Mouse (Mus musculus): ENCODE measurements around the gene Grin2d. TPM values are rescaled to one million over a fixed set of nuclear protein-coding genes. Genes with fewer than 3 reads are reported as not detected.

The Grin2d gene
- polyA plus RNA-seq, 1 experiment from 2014 or later = 0.07 TPM

- Histone ChIP-seq H3K27ac (replicated peaks; ENCODE audit: low read depth, low read length) (peak overlapping the region; percentile 70), H3K27me3 (ENCODE audit: control insufficient read depth, insufficient read depth, low read length) (0 out of 2 replicates have a peak, but pooled peaks cover 2% of the 10 kb centered on the region), H3K4me2 (ENCODE audit: low read depth, severe bottlenecking) (peak overlapping the region; percentile 90), H3K36me3 (ENCODE audit: control insufficient read depth, insufficient read depth, low read length) (no peaks in the 10 kb centered on the region), H3K4me1 (ENCODE audit: control insufficient read depth, insufficient read depth, low read length) (peaks cover 23% of the 10 kb centered on the region), H3K9ac (ENCODE audit: low read length) (peak overlapping the region; percentile 72), H3K4me3 (ENCODE audit: low read depth, low read length) (peak overlapping the region; percentile 96), H3K9me3 (ENCODE audit: control insufficient read depth, low read length) (no peaks in the 10 kb centered on the region)
- ATAC-seq (ENCODE audit: insufficient number of reproducible peaks, low FRiP score, low TSS enrichment, low read depth) (peak; percentile 28; the same call in 1 of the 2 replicates), DNase-seq (ENCODE audit: low spot score) (peak; percentile 65)
- WGBS = 0% methylated on average over 38 of the region's 42 CpGs
Observed at GRCm38 (mm10) chr7:45785388-45786135, 92.6 kb downstream of the Grin2d start.

- no peaks in the 10 kb centered on the region for H3K36me3 ChIP-seq (ENCODE audit: control insufficient read depth, insufficient read depth, low read length)
- peak within 1 kb of the TSS; percentile 70; the same call in 1 of the 2 replicates for H3K27ac ChIP-seq (replicated peaks; ENCODE audit: low read depth, low read length)
- H3K4me2 ChIP-seq (ENCODE audit: low read depth, severe bottlenecking) = peak within 1 kb of the TSS; percentile 90
- peak within 1 kb of the TSS; percentile 96 for H3K4me3 ChIP-seq (ENCODE audit: low read depth, low read length)
- ATAC-seq (ENCODE audit: insufficient number of reproducible peaks, low FRiP score, low TSS enrichment, low read depth) = peak; percentile 31; the same call in 1 of the 2 replicates
- 0 out of 2 replicates have a peak, but pooled peaks cover 2% of the 10 kb centered on the region for H3K27me3 ChIP-seq (ENCODE audit: control insufficient read depth, insufficient read depth, low read length)
- 31% methylated on average over 17 of the region's 20 CpGs for WGBS
- H3K4me1 ChIP-seq (ENCODE audit: control insufficient read depth, insufficient read depth, low read length) = peaks cover 23% of the 10 kb centered on the region
- no peaks in the 10 kb centered on the region for H3K9me3 ChIP-seq (ENCODE audit: control insufficient read depth, low read length)
- DNase-seq (ENCODE audit: low spot score) = peak; percentile 93
- peak within 1 kb of the TSS; percentile 72 for H3K9ac ChIP-seq (ENCODE audit: low read length)
Observed at GRCm38 (mm10) chr7:45784524-45785372, 93.4 kb downstream of the Grin2d start, which contains the start of gene Sult2b1. Gene Sult2b1, minus strand, starts transcription at chr7:45784669.

DNA sequence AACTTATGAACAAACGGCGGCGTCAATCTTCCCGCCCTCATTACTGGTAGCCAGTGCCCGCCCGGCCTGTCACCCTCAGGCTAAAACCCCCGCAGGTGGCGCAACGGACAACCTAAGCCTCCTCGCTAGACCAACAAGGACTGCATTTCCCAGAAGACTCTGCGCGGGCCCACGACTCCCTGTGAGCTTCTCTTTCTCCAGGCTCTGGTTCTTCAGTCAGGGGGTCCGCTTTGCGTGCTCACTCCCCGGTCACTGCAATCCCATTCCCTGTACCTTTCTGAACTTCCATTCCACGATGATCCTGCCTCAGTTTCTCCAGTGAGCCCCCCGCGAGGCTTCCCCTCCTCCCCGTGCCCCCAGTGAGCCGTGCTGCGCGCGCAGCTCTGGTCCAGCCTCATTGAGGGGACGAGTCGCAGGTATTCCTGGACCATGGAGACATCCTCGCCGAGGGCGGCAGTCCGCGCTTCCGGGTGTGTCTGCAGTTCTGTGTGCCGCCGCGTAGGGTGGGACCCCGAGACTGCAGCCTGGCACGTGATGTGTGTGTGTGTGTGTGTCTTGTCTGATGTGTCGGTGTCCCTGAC lies 94.6 kb downstream of the Grin2d start, which contains the start of gene Lmtk3:
TSS of gene Lmtk3 (plus strand) at position 228 of the 581 bp plus-strand sequence.
- 0 out of 2 replicates have a peak, but pooled peaks cover 2% of the 10 kb centered on the region for H3K27me3 ChIP-seq (ENCODE audit: control insufficient read depth, insufficient read depth, low read length)
- DNase-seq (ENCODE audit: low spot score) (peak; percentile 82), ATAC-seq (ENCODE audit: insufficient number of reproducible peaks, low FRiP score, low TSS enrichment, low read depth) (no peak; the same call in 1 of the 2 replicates)
- peak within 1 kb of the TSS; percentile 62 for H3K4me3 ChIP-seq (ENCODE audit: low read depth, low read length)
- H3K27ac ChIP-seq (replicated peaks; ENCODE audit: low read depth, low read length) = peak within 1 kb of the TSS; percentile 6; the same call in 1 of the 2 replicates
- no peaks in the 10 kb centered on the region for H3K9me3 ChIP-seq (ENCODE audit: control insufficient read depth, low read length)
- H3K9ac ChIP-seq (ENCODE audit: low read length) = peak within 1 kb of the TSS; percentile 68; the same call in 1 of the 2 replicates
- under 1% methylated on average over 38 of the region's 38 CpGs for WGBS
- no peaks in the 10 kb centered on the region for H3K36me3 ChIP-seq (ENCODE audit: control insufficient read depth, insufficient read depth, low read length)
- peaks cover 23% of the 10 kb centered on the region for H3K4me1 ChIP-seq (ENCODE audit: control insufficient read depth, insufficient read depth, low read length)
- H3K4me2 ChIP-seq (ENCODE audit: low read depth, severe bottlenecking) = peak within 1 kb of the TSS; percentile 90

DNA sequence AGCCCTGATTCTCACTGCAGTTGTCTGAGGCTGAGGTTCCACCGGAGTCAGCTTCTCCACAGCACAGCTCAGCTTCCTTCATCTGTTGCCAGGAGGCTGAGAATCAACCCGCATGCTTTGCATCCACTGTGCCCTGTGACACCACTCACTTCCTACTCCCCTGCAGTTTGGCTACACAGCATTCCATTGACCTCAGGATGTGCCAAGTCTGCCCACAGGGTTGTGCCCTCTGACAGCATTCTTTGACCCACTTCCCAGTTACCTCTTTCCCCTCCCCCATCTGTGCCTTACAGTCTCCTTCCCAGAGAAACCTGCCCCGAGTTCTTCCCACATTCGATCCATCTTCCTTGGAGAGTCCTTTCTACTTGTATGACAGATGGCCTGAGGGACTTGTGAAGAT lies 95.9 kb downstream of the Grin2d start:
- Histone ChIP-seq H3K9ac (ENCODE audit: low read length) (no peak overlapping the region), H3K27me3 (ENCODE audit: control insufficient read depth, insufficient read depth, low read length) (0 out of 2 replicates have a peak, but pooled peaks cover 2% of the 10 kb centered on the region), H3K9me3 (ENCODE audit: control insufficient read depth, low read length) (no peaks in the 10 kb centered on the region), H3K27ac (replicated peaks; ENCODE audit: low read depth, low read length) (no peak overlapping the region), H3K36me3 (ENCODE audit: control insufficient read depth, insufficient read depth, low read length) (no peaks in the 10 kb centered on the region), H3K4me2 (ENCODE audit: low read depth, severe bottlenecking) (no peak overlapping the region), H3K4me3 (ENCODE audit: low read depth, low read length) (no peak overlapping the region), H3K4me1 (ENCODE audit: control insufficient read depth, insufficient read depth, low read length) (peaks cover 21% of the 10 kb centered on the region)
- 75% methylated on average over 4 of the region's 4 CpGs for WGBS
- ATAC-seq (ENCODE audit: insufficient number of reproducible peaks, low FRiP score, low TSS enrichment, low read depth) (no peak), DNase-seq (ENCODE audit: low spot score) (no peak)

Other genes with a start within 250 kb of the Grin2d start
- gene Mamstr, start 238.4 kb downstream of the Grin2d start, polyA plus RNA-seq (2014; fragmentation: Nextera tagmentation; extraction: Ambion mirVana) = 2.8 and 5.1 TPM in 2 replicates
- 0.12 and 0.28 TPM in 2 replicates for gene Fut2, start 212.0 kb downstream of the Grin2d start, polyA plus RNA-seq (2014; fragmentation: Nextera tagmentation; extraction: Ambion mirVana)
- 0.24 and 0.44 TPM in 2 replicates for gene Ntn5, start 194.4 kb downstream of the Grin2d start, polyA plus RNA-seq (2014; fragmentation: Nextera tagmentation; extraction: Ambion mirVana)
- 0.11 and 0.37 TPM in 2 replicates for gene Sec1, start 184.0 kb downstream of the Grin2d start, polyA plus RNA-seq (2014; fragmentation: Nextera tagmentation; extraction: Ambion mirVana)
- 5.1 and 5.5 TPM in 2 replicates for gene Car11, start 178.5 kb downstream of the Grin2d start, polyA plus RNA-seq (2014; fragmentation: Nextera tagmentation; extraction: Ambion mirVana)
- 4.2 and 4.9 TPM in 2 replicates for gene Dbp, start 173.3 kb downstream of the Grin2d start, polyA plus RNA-seq (2014; fragmentation: Nextera tagmentation; extraction: Ambion mirVana)
- gene Rpl18, start 162.9 kb downstream of the Grin2d start, polyA plus RNA-seq (2014; fragmentation: Nextera tagmentation; extraction: Ambion mirVana) = 1,181 and 1,244 TPM in 2 replicates
- gene Sphk2, start 160.4 kb downstream of the Grin2d start, polyA plus RNA-seq (2014; fragmentation: Nextera tagmentation; extraction: Ambion mirVana) = 28.4 and 28.5 TPM in 2 replicates
- 0.65 and 0.82 TPM in 2 replicates for gene Fam83e, start 157.2 kb downstream of the Grin2d start, polyA plus RNA-seq (2014; fragmentation: Nextera tagmentation; extraction: Ambion mirVana)
- gene Spaca4, start 152.6 kb downstream of the Grin2d start, polyA plus RNA-seq (2014; fragmentation: Nextera tagmentation; extraction: Ambion mirVana) = not detected in 2 replicates
- gene Lmtk3, start 94.6 kb downstream of the Grin2d start, polyA plus RNA-seq (2014; fragmentation: Nextera tagmentation; extraction: Ambion mirVana) = 3.6 and 4.6 TPM in 2 replicates
- 0.77 and 3.2 TPM in 2 replicates for gene Sult2b1, start 93.7 kb downstream of the Grin2d start, polyA plus RNA-seq (2014; fragmentation: Nextera tagmentation; extraction: Ambion mirVana)
- 176 TPM in 2 replicates for gene Cyth2, start 63.8 kb downstream of the Grin2d start, polyA plus RNA-seq (2014; fragmentation: Nextera tagmentation; extraction: Ambion mirVana)
- 1.4 and 1.5 TPM in 2 replicates for gene Kcnj14, start 53.6 kb downstream of the Grin2d start, polyA plus RNA-seq (2014; fragmentation: Nextera tagmentation; extraction: Ambion mirVana)
- 90.6 and 94.3 TPM in 2 replicates for gene Grwd1, start 47.4 kb downstream of the Grin2d start, polyA plus RNA-seq (2014; fragmentation: Nextera tagmentation; extraction: Ambion mirVana)
- gene Kdelr1, start 5.6 kb downstream of the Grin2d start, polyA plus RNA-seq (2014; fragmentation: Nextera tagmentation; extraction: Ambion mirVana) = 72.7 and 97.1 TPM in 2 replicates
- 1.0 and 1.8 TPM in 2 replicates for gene Syngr4, start 18.3 kb upstream of the Grin2d start, polyA plus RNA-seq (2014; fragmentation: Nextera tagmentation; extraction: Ambion mirVana)
- 3.6 and 4.3 TPM in 2 replicates for gene Tmem143, start 18.6 kb upstream of the Grin2d start, polyA plus RNA-seq (2014; fragmentation: Nextera tagmentation; extraction: Ambion mirVana)
- gene Emp3, start 43.0 kb upstream of the Grin2d start, polyA plus RNA-seq (2014; fragmentation: Nextera tagmentation; extraction: Ambion mirVana) = 30.3 and 35.9 TPM in 2 replicates
- gene Ccdc114, start 45.7 kb upstream of the Grin2d start, polyA plus RNA-seq (2014; fragmentation: Nextera tagmentation; extraction: Ambion mirVana) = 3.8 and 4.7 TPM in 2 replicates
- gene Abcc6, start 151.9 kb upstream of the Grin2d start, polyA plus RNA-seq (2014; fragmentation: Nextera tagmentation; extraction: Ambion mirVana) = 0.15 and 0.21 TPM in 2 replicates
- gene Nomo1, start 155.3 kb upstream of the Grin2d start, polyA plus RNA-seq (2014; fragmentation: Nextera tagmentation; extraction: Ambion mirVana) = 11.9 and 13.2 TPM in 2 replicates
- gene Kcnj11, start 222.4 kb upstream of the Grin2d start, polyA plus RNA-seq (2014; fragmentation: Nextera tagmentation; extraction: Ambion mirVana) = 0.16 TPM in 1 of 2 replicates, not detected in the other